Mouse (Mus musculus) ZHBTc4 (cell line): Measurements from ENCODE around the gene Zfp952.
"Not testable (repeated sequence)": the region's sequence is repeated elsewhere in the genome, so short reads cannot be mapped to it uniquely, and the experiment has no call there.

Experiments used
- DNase-seq: peaks from one replicate; pipeline ENCODE4 v3.0.0-alpha.2; 2011; ENCODE audit warnings: low read depth, low spot score

The Zfp952 gene

GRCm38 (mm10) chr17:32992699-32993474 lies at the start of gene Zfp952:
Gene Zfp952 (plus strand): TSS chr17:32993129.
- DNase-seq = peak; percentile 91

- no peak for DNase-seq
These were observed 49.3 kb upstream of the Zfp952 start for GRCm38 (mm10) chr17:32943661-32944060.

- DNase-seq = peak; percentile 35
These were observed 48.4 kb upstream of the Zfp952 start for GRCm38 (mm10) chr17:32944402-32945035.

GRCm38 (mm10) chr17:32946716-32947115 lies 46.2 kb upstream of the Zfp952 start:
- no peak for DNase-seq

- peak; percentile 99 for DNase-seq
These were observed 45.6 kb upstream of the Zfp952 start, which contains the start of gene Cyp4f13 for GRCm38 (mm10) chr17:32947215-32947914. Gene Cyp4f13 (minus strand): TSS chr17:32947402.

- peak; percentile 68 for DNase-seq
These were observed 42.8 kb upstream of the Zfp952 start for GRCm38 (mm10) chr17:32950136-32950535.

- DNase-seq = no peak
These were observed 41.9 kb upstream of the Zfp952 start for GRCm38 (mm10) chr17:32951006-32951405.

- peak; percentile 97 for DNase-seq
These were observed 41.5 kb upstream of the Zfp952 start for GRCm38 (mm10) chr17:32951441-32951840.

GRCm38 (mm10) chr17:32965253-32965622 lies 27.7 kb upstream of the Zfp952 start:
- DNase-seq = no peak

- DNase-seq = peak; percentile 96
These were observed 27.2 kb upstream of the Zfp952 start, which contains the start of gene Zfp472 for GRCm38 (mm10) chr17:32965623-32966290. Gene Zfp472 (plus strand): TSS chr17:32965814.

GRCm38 (mm10) chr17:32981361-32981760 lies 11.6 kb upstream of the Zfp952 start:
- no peak for DNase-seq

GRCm38 (mm10) chr17:32986301-32986700 lies 6.6 kb upstream of the Zfp952 start:
- DNase-seq = peak; percentile 52

- peak; percentile 80 for DNase-seq
These were observed 797 bp upstream of the Zfp952 start for GRCm38 (mm10) chr17:32991965-32992698.

- no peak for DNase-seq
These were observed 5.6 kb downstream of the Zfp952 start for GRCm38 (mm10) chr17:32998492-32998891.

GRCm38 (mm10) chr17:33008337-33008736 lies 15.4 kb downstream of the Zfp952 start:
- DNase-seq = peak; percentile 63

GRCm38 (mm10) chr17:33020434-33020833 lies 27.5 kb downstream of the Zfp952 start:
- DNase-seq = not testable (repeated sequence)

- DNase-seq = no peak
These were observed 39.4 kb downstream of the Zfp952 start for GRCm38 (mm10) chr17:33032376-33032775.

- peak; percentile 94 for DNase-seq
These were observed 40.3 kb downstream of the Zfp952 start, which contains the start of gene Zfp763 for GRCm38 (mm10) chr17:33032900-33033891. Gene Zfp763 (minus strand): TSS chr17:33033402.
